Mouse (Mus musculus) ovary, adult 10 weeks (tissue): ENCODE results near the gene 6330403K07Rik. TPM values are rescaled to one million over a fixed set of nuclear protein-coding genes. Genes with fewer than 3 reads are reported as not detected.

Experiments used
- polyA plus RNA-seq: library from polyadenylated mRNA; stranded (reverse); fragments of 350-450 nt; fragmentation: Illumina TruSeq; extraction: RNeasy Lipid Tissue Mini Kit (QIAGEN cat#74804); gene quantifications from one replicate; pipeline ENCODE4 v1.2.3, GENCODE M21; 2014

Gene 6330403K07Rik
- 8.9 TPM for polyA plus RNA-seq

GRCm38 (mm10) chr11:71033163-71033761, at the start of gene 6330403K07Rik:
Gene 6330403K07Rik (minus strand): TSS chr11:71033513.

GRCm38 (mm10) chr11:71019201-71020068, 13.9 kb downstream of the 6330403K07Rik start, which contains the start of the genes Mis12 and Derl2:
Gene Mis12 (plus strand): TSS chr11:71019611.
Gene Derl2 (minus strand): TSS chr11:71019841.

DNA sequence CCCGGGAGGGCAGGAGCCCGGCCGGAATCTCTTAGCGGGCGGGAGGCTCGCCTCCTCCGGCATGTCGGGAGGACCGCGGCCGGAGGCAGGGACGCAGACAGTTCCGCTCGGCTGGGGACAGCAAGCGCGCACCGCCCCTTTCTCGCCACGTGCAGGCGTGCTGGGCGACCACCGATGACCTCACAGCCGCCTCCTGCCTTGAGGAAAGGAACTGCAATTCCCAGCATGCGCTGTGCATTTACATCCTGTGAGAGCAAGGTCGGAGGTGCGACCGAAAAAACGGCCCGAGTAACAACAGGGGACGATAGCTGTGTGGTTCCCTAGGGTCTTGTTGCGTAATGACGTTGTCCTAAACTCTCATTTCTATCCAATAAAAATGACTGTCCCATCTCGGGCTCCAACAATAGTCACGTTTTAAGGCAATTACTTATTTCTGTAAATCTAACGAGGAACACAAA, 29.0 kb downstream of the 6330403K07Rik start, which contains the start of gene Dhx33:
TSS of gene Dhx33 (minus strand) at position 122 of the 458 bp plus-strand sequence.

DNA sequence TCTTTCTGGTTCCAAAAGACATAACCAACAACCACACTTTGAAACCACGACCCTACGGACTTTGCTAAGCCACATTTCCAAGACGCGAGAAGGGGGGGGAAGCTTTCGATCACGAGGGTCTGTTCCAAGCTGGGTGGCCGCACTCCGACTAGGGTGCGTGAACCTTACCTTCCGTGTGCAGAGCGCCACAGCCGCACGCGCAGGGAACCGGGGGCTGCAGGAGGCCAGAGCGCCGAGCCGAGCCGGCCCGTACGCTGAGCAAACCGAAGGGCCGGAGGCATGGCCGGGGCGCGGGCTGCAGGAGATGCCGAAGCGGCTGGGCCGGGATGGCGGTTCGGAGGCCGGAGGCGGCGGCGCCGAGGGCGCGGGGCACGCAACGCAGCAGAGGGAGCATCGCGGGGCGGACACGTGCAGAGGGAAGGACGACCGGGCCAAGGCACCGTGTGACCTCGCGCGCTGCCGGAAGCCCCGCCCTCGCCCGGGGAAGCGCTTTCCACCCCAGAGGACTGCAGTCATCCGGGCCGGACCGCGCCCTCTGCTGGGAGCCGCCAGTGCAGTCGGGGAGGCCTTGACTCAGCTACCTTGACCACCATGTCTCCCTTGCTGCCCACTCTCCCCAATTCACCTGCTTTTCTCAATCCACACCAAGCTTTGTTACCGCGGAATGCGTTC, 50.6 kb downstream of the 6330403K07Rik start, which contains the start of gene C1qbp:
TSS of gene C1qbp (minus strand) at position 470 of the 672 bp plus-strand sequence.

Other genes with a start within 250 kb of the 6330403K07Rik start
- gene Scimp, start 220.9 kb downstream of the 6330403K07Rik start, polyA plus RNA-seq, result not detected
- gene Rabep1, start 188.7 kb downstream of the 6330403K07Rik start, polyA plus RNA-seq, result 120 TPM
- 172 TPM for gene Nup88, start 63.5 kb downstream of the 6330403K07Rik start, polyA plus RNA-seq
- 7.9 TPM for gene Rpain, start 63.3 kb downstream of the 6330403K07Rik start, polyA plus RNA-seq
- 216 TPM for gene C1qbp, start 50.5 kb downstream of the 6330403K07Rik start, polyA plus RNA-seq
- gene Dhx33, start 29.1 kb downstream of the 6330403K07Rik start, polyA plus RNA-seq, result 25.5 TPM
- 96.5 TPM for gene Mis12, start 13.9 kb downstream of the 6330403K07Rik start, polyA plus RNA-seq
- gene Derl2, start 13.7 kb downstream of the 6330403K07Rik start, polyA plus RNA-seq, result 100 TPM
- gene Nlrp1a, start 111.2 kb upstream of the 6330403K07Rik start, polyA plus RNA-seq, result 0.31 TPM
- 0.23 TPM for gene Nlrp1b, start 197.2 kb upstream of the 6330403K07Rik start, polyA plus RNA-seq